Mouse (Mus musculus) effector memory CD4-positive, alpha-beta T cell, adult 5 months (primary cell): ENCODE measurements around the gene Igdcc4. TPM values are rescaled to one million over a fixed set of nuclear protein-coding genes. Genes with fewer than 3 reads are reported as not detected.

ENCODE experiments used
- polyA plus RNA-seq: library from polyadenylated mRNA; unstranded; fragments of 100-300 nt; shearing (Covaris generic); gene quantifications from one replicate; pipeline ENCODE4 v1.2.1, GENCODE M21; 2017

The Igdcc4 gene
- 0.07 TPM for polyA plus RNA-seq

GRCm38 (mm10) chr9:65100991-65101685 is at the start of gene Igdcc4:
Gene Igdcc4 (plus strand): TSS chr9:65101486.

GRCm38 (mm10) chr9:65140936-65141305 is 39.6 kb downstream of the Igdcc4 start, which contains the start of gene Igdcc3:
Gene Igdcc3 (plus strand): TSS chr9:65141189.

Other genes starting within 250 kb of the Igdcc4 start
- 0.30 TPM for gene Slc24a1, start 149.9 kb upstream of the Igdcc4 start, polyA plus RNA-seq
- gene Ints14, start 140.6 kb upstream of the Igdcc4 start, polyA plus RNA-seq = 29.8 TPM
- gene Hacd3, start 79.8 kb upstream of the Igdcc4 start, polyA plus RNA-seq = 150 TPM
- 57.1 TPM for gene Dpp8, start 69.1 kb upstream of the Igdcc4 start, polyA plus RNA-seq
- gene Igdcc3, start 39.7 kb downstream of the Igdcc4 start, polyA plus RNA-seq = not detected
- gene Parp16, start 93.9 kb downstream of the Igdcc4 start, polyA plus RNA-seq = 10.1 TPM
- gene Cilp, start 163.7 kb downstream of the Igdcc4 start, polyA plus RNA-seq = not detected
- 27.9 TPM for gene Clpx, start 192.8 kb downstream of the Igdcc4 start, polyA plus RNA-seq
- 23.4 TPM for gene Pdcd7, start 244.6 kb downstream of the Igdcc4 start, polyA plus RNA-seq